Mouse (Mus musculus) embryonic facial prominence, embryonic 14.5 days (tissue): Measurements from ENCODE around the gene Rufy1. TPM values are rescaled to one million over a fixed set of nuclear protein-coding genes. Genes with fewer than 3 reads are reported as not detected.
A peak's percentile ranks its signal among the peaks of the same experiment; 100 is the strongest.

Experiments
- ATAC-seq: fragments of 200-750 bp; cut with Nextera tagmentation; 2 replicates; pipeline ENCODE4 v1.8.0; 2017; ENCODE audit warnings: low read depth, moderate number of reproducible peaks, moderate TSS enrichment
- DNase-seq: peaks from one replicate; pipeline ENCODE4 v3.0.0-alpha.2; 2015; ENCODE audit warnings: low spot score
- H3K27ac ChIP-seq: fragments of 300-500 bp; sonication (generic); replicated peaks from 2 replicates; pipeline ENCODE4 v1.5.1; 2014; ENCODE audit warnings: low read depth, mild to moderate bottlenecking, low read length, moderate library complexity
- H3K27me3 ChIP-seq: fragments of 300-500 bp; sonication (generic); replicated peaks from 2 replicates; pipeline ENCODE4 v1.6.1; 2014; ENCODE audit warnings: low read length; ENCODE audit not compliant: control insufficient read depth, insufficient read depth
- H3K36me3 ChIP-seq: fragments of 300-500 bp; sonication (generic); 2 replicates; pipeline ENCODE4 v1.6.1; 2014; ENCODE audit warnings: low read length, mixed read lengths; ENCODE audit not compliant: control insufficient read depth, insufficient read depth
- H3K4me1 ChIP-seq: fragments of 300-500 bp; sonication (generic); 2 replicates; pipeline ENCODE4 v1.6.1; 2014; ENCODE audit warnings: antibody characterized with exemption, low read length; ENCODE audit not compliant: control insufficient read depth, insufficient read depth
- H3K4me2 ChIP-seq: fragments of 300-500 bp; sonication (generic); 2 replicates; pipeline ENCODE4 v1.6.1; 2014; ENCODE audit warnings: low read depth, mild to moderate bottlenecking, low read length, moderate library complexity, mixed read lengths
- H3K4me3 ChIP-seq: fragments of 300-500 bp; sonication (generic); 2 replicates; pipeline ENCODE4 v1.5.1; 2014; ENCODE audit warnings: low read depth, mild to moderate bottlenecking, low read length
- H3K9ac ChIP-seq: fragments of 300-500 bp; sonication (generic); 2 replicates; pipeline ENCODE4 v1.6.1; 2014; ENCODE audit warnings: low read depth, mild to moderate bottlenecking, low read length, moderate library complexity, mixed read lengths
- H3K9me3 ChIP-seq: fragments of 300-500 bp; sonication (generic); 2 replicates; pipeline ENCODE4 v1.6.1; 2016; ENCODE audit warnings: low read length; ENCODE audit not compliant: control insufficient read depth
- WGBS: fragments of 180-500 bp; shearing (Covaris S2); extraction: QIAGEN DNeasy Blood & Tissue Kit; methylation state at CpG from one replicate; pipeline ENCODE4 v1.1.7; 2014; 5-methylcytosine and 5-hydroxymethylcytosine counted together
- polyA plus RNA-seq: library from polyadenylated mRNA; unstranded; fragments of >200 nt; fragmentation: Nextera tagmentation; extraction: Ambion mirVana; gene quantifications from 2 replicates; pipeline ENCODE4 v1.2.1, GENCODE M21; 2014

Rufy1 gene
- polyA plus RNA-seq, 1 experiment from 2014 or later = 23.1 TPM

DNA sequence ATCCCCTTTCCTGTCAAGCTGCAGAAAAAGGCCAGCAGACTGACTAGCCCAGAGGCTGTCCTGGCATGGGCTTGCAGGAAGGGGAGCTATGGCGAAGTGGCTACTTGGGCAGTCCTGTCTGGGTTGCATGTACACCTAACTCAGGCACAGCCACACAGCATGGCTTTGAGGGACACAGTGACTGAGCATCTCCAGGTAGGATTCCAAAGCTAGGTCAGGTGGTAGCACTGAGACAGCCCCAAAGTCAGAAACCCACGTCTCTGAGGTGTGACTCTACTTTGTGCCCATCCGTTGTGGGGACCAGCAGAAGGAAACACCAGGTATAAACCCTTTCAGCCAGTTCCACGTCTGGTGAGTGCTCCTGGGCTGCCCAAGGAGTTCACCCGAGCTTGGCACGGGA is 37.6 kb downstream of the Rufy1 start:
- WGBS = 90% methylated on average over 6 of the region's 6 CpGs
- H3K9me3 ChIP-seq = no peaks in the 10 kb centered on the region
- H3K4me1 ChIP-seq = no peaks in the 10 kb centered on the region
- peaks cover 68% of the 10 kb centered on the region for H3K36me3 ChIP-seq
- no peak for DNase-seq
- no peak overlapping the region for H3K4me2 ChIP-seq
- H3K4me3 ChIP-seq = no peak overlapping the region
- no peaks in the 10 kb centered on the region for H3K27me3 ChIP-seq
- H3K9ac ChIP-seq = no peak overlapping the region
- H3K27ac ChIP-seq = no peak overlapping the region
- no peak for ATAC-seq

DNA sequence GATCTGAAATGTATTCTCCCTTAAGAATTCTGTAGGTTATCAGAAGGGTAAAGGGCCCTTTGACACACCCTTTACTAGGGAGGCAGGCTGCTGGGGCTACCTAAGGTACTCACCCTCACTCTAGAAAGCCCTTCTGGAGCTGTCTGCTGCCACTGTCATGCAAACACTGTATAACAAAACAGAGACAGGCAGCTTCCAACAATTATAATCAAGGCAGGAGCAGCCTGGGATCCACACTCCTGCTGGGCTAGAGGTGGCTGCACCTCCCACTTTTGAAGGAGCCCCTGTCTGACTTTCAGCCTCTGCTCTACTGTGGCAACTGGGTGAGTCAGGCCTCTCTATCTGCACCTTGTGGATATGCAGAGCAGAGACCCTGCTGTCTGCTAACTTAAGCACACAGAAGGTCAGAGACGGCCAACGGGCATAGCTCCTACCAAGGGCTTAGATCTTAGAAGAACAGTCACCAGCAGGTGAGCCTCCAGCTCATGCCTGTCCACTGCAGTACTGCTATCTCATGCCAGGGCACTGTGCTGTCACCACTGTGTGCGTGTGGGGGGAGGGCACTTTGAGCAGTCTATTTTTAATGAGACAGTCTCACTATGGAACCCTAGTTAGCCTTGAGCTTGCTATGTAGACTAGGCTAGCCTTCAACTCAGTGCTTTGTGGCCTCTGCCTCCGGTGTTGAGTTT is 39.5 kb downstream of the Rufy1 start:
- H3K27ac ChIP-seq = no peak overlapping the region
- no peak overlapping the region for H3K4me2 ChIP-seq
- H3K9ac ChIP-seq = no peak overlapping the region
- H3K27me3 ChIP-seq = no peaks in the 10 kb centered on the region
- DNase-seq (no peak), ATAC-seq (no peak)
- H3K9me3 ChIP-seq = no peaks in the 10 kb centered on the region
- no peak overlapping the region for H3K4me3 ChIP-seq
- 91% methylated on average over 4 of the region's 4 CpGs for WGBS
- peaks cover 66% of the 10 kb centered on the region for H3K36me3 ChIP-seq
- no peaks in the 10 kb centered on the region for H3K4me1 ChIP-seq

DNA sequence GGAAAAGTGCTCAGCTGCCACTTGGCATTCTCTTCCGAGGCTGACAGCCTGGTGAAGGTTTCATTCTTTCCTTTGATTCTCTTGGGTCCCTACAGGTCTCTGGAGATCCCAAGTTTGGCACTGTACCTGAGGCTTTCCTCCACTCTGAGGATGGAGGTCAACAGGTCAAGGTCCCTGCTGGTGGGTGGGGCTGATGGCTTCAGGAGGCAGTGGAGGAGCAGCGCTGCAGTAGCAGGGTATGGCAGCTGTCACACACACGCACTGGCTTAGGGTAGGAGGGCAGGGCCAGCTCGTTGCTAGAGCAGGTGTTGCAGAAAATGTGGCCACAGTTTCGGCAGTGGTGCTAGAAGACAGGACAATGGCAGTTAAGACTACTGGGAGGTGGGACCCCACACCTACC is 41.3 kb downstream of the Rufy1 start:
- no peak overlapping the region for H3K9ac ChIP-seq
- no peak overlapping the region for H3K4me3 ChIP-seq
- no peaks in the 10 kb centered on the region for H3K27me3 ChIP-seq
- DNase-seq (no peak), ATAC-seq (no peak)
- H3K9me3 ChIP-seq = no peaks in the 10 kb centered on the region
- H3K4me1 ChIP-seq = no peaks in the 10 kb centered on the region
- H3K27ac ChIP-seq = no peak overlapping the region
- WGBS = 69% methylated on average over 5 of the region's 5 CpGs
- peaks cover 68% of the 10 kb centered on the region for H3K36me3 ChIP-seq
- H3K4me2 ChIP-seq = no peak overlapping the region

DNA sequence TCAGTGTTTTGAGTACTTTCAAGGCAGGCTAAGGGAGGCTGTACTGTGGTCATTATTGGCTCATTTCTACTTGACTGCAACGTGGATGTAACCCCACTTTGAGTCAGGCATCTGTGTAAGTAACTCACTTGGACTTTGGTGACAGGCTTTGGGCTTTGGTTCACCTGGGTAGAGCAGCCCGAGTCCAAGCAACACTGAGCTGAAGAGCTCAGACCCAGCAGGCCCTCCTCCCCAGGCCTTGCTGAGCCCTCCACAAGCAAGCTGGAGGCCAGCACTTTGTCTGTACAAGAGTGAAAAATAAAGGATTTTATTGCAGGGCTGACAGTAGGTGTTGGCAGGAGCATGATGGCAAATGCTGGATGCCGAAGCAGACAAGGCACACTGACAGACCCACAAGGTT is 41.9 kb downstream of the Rufy1 start:
- no peak for DNase-seq

DNA sequence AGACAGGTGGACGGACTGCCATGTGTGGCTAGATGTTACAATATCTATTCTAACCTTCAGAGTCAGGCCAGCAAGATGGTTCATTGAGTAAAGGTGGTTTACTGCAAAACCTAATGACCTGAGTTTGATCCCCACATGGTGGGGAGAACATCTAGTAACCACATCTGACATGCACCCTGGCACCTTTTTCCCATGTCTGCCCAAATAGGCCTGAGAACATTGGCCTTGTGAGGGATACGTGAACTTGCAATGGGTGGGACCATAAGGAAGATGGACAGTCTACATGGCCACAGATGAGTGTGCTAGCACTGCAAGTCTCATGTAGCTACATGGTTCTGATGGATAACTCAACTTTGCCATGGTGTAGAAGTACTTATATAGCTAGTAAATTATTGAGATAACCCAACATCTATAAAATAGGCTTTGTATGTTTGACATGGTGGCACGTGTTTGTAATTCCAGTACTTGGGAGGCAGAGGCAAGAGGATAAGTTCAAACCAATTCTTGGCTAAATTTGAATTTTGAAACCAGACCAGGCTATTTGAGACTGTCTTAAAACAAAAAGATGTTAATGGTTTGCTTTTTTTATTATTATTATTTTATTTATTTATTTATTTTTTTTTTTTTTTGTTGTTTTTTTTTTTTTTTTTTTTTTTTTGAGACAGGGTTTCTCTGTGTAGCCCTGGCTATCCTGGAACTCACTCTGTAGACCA is 42.6 kb downstream of the Rufy1 start:
- 92% methylated on average over 3 of the region's 3 CpGs for WGBS
- H3K36me3 ChIP-seq = peaks cover 64% of the 10 kb centered on the region
- H3K4me2 ChIP-seq = no peak overlapping the region
- H3K27ac ChIP-seq = no peak overlapping the region
- H3K4me3 ChIP-seq = no peak overlapping the region
- no peaks in the 10 kb centered on the region for H3K4me1 ChIP-seq
- no peaks in the 10 kb centered on the region for H3K9me3 ChIP-seq
- ATAC-seq = no peak
- DNase-seq = no peak
- no peaks in the 10 kb centered on the region for H3K27me3 ChIP-seq
- no peak overlapping the region for H3K9ac ChIP-seq

More for the DNA sequence above, 41.9 kb downstream of the Rufy1 start:
- no peak overlapping the region for H3K9ac ChIP-seq
- no peak for ATAC-seq
- H3K27me3 ChIP-seq = no peaks in the 10 kb centered on the region
- no peak overlapping the region for H3K4me3 ChIP-seq
- 74% methylated on average over 3 of the region's 3 CpGs for WGBS
- H3K36me3 ChIP-seq = peaks cover 65% of the 10 kb centered on the region
- H3K27ac ChIP-seq = no peak overlapping the region
- H3K4me2 ChIP-seq = no peak overlapping the region
- H3K9me3 ChIP-seq = no peaks in the 10 kb centered on the region
- no peaks in the 10 kb centered on the region for H3K4me1 ChIP-seq

DNA sequence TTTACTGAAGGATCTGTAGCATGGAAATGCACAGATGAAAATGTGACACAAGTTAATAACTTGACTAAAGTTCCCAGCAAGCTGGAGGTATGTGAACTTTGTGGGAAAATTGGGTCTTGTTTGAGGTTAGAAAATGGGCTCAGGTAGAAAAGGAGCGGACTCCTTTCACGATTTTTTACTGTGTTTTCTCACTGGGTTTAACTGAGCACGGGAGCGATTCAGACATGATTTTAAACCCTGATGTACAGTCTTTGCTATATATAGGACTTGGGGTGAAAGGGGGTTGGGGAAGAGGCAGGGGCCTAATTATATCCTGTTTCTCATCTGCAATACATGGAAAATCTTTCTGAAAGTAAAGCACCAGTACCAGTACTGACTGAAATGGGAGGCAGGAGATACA is 43.2 kb downstream of the Rufy1 start:
- no peak overlapping the region for H3K9ac ChIP-seq
- H3K4me3 ChIP-seq = no peak overlapping the region
- no peaks in the 10 kb centered on the region for H3K27me3 ChIP-seq
- H3K9me3 ChIP-seq = no peaks in the 10 kb centered on the region
- no peak for DNase-seq
- no peak for ATAC-seq
- 92% methylated on average over 4 of the region's 4 CpGs for WGBS
- H3K36me3 ChIP-seq = peaks cover 65% of the 10 kb centered on the region
- no peak overlapping the region for H3K27ac ChIP-seq
- no peaks in the 10 kb centered on the region for H3K4me1 ChIP-seq
- no peak overlapping the region for H3K4me2 ChIP-seq

DNA sequence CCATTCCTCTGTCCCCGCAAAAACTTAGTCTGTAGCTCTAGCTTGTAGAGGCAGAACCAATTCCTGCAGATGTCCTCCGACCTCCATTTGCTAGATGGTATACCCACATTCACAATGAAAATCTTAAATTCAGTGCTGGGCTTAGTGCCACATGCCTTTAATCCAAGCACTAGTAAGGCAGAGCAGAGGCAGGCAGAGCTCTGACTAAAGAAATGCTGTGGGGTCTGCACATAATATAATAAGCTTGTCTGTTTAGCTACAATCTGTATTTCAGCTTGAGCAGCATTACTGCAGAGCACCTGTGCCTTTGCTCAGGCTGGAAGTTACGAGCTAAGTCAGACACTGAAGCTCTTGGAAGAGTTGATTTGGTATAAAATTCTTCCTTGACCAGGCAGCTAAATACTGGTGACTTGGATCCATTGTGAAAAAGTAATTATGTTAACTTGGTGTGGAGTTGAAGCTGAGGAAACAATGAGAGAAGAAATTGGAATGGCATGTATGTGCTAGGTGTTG is 43.7 kb downstream of the Rufy1 start:
- H3K9ac ChIP-seq = no peak overlapping the region
- no peaks in the 10 kb centered on the region for H3K9me3 ChIP-seq
- H3K4me2 ChIP-seq = no peak overlapping the region
- no peaks in the 10 kb centered on the region for H3K27me3 ChIP-seq
- DNase-seq (no peak), ATAC-seq (no peak)
- H3K36me3 ChIP-seq = peaks cover 70% of the 10 kb centered on the region
- no peak overlapping the region for H3K4me3 ChIP-seq
- no peak overlapping the region for H3K27ac ChIP-seq
- WGBS = 79% methylated on average over 3 of the region's 3 CpGs
- H3K4me1 ChIP-seq = peaks cover 3% of the 10 kb centered on the region; the same call in 1 of the 2 replicates

DNA sequence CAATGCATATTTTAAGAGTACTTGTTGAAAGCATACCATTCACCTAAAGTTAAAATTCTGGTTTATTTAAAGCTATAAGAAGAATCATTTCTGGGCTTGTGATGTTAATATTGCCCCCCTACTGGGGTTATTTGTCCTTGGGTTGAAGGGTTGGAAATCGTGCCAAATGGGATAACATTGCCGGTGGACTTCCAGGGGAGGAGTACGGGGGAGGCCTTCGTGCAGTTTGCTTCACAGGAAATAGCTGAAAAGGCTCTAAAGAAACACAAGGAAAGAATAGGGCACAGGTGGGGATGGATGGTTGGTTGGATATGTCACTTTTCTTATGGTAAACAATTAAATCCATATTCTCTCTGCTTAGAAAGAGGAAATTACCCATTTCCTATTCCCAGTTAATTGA is 49.6 kb downstream of the Rufy1 start:
- H3K9ac ChIP-seq = 0 out of 2 replicates have a peak overlapping the region, but pooled peaks have one; percentile 11
- H3K4me3 ChIP-seq = peak overlapping the region; percentile 19
- H3K27ac ChIP-seq = no peak overlapping the region
- DNase-seq = no peak
- 34% methylated on average over 4 of the region's 4 CpGs for WGBS
- ATAC-seq = no peak
- H3K36me3 ChIP-seq = peaks cover 60% of the 10 kb centered on the region
- no peaks in the 10 kb centered on the region for H3K27me3 ChIP-seq
- peak overlapping the region; percentile 44 for H3K4me2 ChIP-seq
- H3K9me3 ChIP-seq = no peaks in the 10 kb centered on the region
- peaks cover 20% of the 10 kb centered on the region for H3K4me1 ChIP-seq
